Mouse (Mus musculus) olfactory bulb, adult 2 months (tissue): ENCODE data around the gene Evi5.
"Not testable (repeated sequence)": the region's sequence is repeated elsewhere in the genome, so short reads cannot be mapped to it uniquely, and the experiment has no call there.

Experiments used
- CTCF ChIP-seq: fragments of 200-500 bp; IDR thresholded peaks from 2 replicates; pipeline ENCODE4 v1.5.1; 2012; ENCODE audit warnings: low read depth, mild to moderate bottlenecking, low read length, moderate library complexity; ENCODE audit not compliant: insufficient read depth
- POLR2A ChIP-seq: fragments of 200-500 bp; IDR thresholded peaks from 2 replicates; pipeline ENCODE4 v1.6.1; 2012; ENCODE audit warnings: mild to moderate bottlenecking, low read depth, low read length, moderate library complexity; ENCODE audit not compliant: insufficient read depth

GRCm38 (mm10) chr5:107891515-107891914 is 16.6 kb upstream of the Evi5 start:
- not testable (repeated sequence) for TF ChIP-seq POLR2A, CTCF
